Mouse (Mus musculus) layer of hippocampus, adult 9-10 months (tissue): ENCODE data around the gene Exd1.
"Not testable (repeated sequence)": the region's sequence is repeated elsewhere in the genome, so short reads cannot be mapped to it uniquely, and the experiment has no call there.

Experiments used
- DNase-seq: peaks from one replicate; pipeline ENCODE4 v3.0.0; 2022; ENCODE audit warnings: low spot score

Gene Exd1

GRCm38 (mm10) chr2:119538802-119539201 is 8.6 kb downstream of the Exd1 start:
- DNase-seq: no peak

DNA sequence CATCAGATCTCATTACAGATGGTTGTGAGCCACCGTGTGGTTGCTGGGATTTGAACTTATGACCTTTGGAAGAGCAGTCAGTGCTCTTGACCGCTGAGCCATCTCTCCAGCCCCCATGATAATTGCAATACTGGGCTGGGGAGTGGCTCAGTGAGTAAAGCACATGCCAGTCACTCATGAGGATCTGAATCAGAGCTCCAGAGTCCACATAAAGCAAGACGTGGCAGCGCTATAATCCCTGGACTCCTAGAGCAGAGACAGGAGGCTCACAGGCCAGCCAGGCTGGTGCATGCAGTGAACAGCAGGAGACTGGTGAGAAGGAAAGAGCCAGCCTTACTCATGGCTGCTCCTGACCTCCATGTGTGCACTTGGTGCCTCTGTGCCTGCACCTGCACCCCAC is 22.0 kb downstream of the Exd1 start:
- DNase-seq: no peak

- no peak for DNase-seq
These were observed 23.6 kb downstream of the Exd1 start for GRCm38 (mm10) chr2:119523836-119524235.

DNA sequence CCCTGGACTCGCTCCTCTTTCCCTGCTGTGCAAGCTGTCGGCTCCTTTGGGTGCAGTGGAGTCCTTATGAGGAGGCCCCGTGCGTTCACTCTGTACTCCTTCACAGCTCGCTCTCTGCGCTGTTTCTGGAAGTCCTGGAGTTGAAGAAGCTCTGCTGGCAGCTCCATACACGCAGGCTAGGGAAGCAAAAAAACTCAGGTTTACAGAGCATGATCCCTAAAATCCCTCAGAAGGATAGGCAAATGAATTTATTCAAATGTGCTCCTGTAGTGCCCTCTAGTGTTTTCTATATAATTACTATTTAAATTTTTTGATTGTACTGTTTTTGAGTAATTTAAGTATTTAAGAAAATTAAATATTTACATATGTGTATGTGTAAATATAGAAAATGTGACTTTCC is 26.9 kb downstream of the Exd1 start:
- no peak for DNase-seq

DNA sequence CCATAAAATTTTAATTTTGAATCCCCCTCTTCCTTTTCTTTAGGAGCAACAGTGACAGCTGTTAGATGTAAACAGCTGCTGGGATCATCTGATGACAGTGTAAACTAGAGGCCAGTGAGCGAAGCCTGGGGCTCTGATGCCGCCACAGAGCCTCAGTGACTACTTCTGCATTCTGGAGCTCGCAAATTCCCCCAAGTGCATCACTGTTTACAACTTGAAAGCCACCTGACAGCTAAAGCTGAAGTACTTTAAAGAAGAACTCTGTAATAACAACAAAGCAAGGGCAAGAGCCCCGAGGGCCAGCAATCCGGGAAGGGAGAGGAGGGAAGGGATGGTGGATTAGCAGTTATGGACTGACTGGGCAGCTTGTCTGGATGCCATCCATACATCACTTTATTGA is 30.6 kb downstream of the Exd1 start:
- no peak for DNase-seq

DNA sequence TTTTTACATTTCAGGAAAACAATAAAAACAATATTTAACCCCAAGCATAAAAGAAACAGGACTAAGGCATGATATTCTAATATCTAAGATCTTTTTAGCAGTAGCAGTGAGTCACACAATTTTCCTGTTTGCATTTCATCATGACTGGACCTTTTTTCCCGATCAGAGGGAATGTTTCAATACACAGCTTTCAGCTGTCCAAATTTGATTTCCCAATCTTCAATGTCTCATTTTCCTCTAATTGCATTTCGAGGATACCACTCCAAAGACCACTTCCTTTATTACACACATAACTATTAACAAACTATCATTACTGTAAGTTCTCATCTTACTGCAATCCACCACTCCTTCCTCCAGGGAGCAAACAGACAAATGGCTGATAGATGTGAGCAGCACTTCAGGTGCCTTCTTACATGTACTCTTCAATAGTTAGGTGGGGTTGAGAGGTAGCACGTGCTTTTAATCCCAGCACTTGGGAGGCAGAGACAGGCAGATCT is 33.4 kb downstream of the Exd1 start:
- DNase-seq: no peak

- no peak for DNase-seq
These were observed 35.1 kb downstream of the Exd1 start for GRCm38 (mm10) chr2:119512292-119512691.

- DNase-seq: no peak
These were observed 36.6 kb downstream of the Exd1 start for GRCm38 (mm10) chr2:119510856-119511255.

GRCm38 (mm10) chr2:119508518-119508917 is 38.9 kb downstream of the Exd1 start:
- DNase-seq: not testable (repeated sequence)

DNA sequence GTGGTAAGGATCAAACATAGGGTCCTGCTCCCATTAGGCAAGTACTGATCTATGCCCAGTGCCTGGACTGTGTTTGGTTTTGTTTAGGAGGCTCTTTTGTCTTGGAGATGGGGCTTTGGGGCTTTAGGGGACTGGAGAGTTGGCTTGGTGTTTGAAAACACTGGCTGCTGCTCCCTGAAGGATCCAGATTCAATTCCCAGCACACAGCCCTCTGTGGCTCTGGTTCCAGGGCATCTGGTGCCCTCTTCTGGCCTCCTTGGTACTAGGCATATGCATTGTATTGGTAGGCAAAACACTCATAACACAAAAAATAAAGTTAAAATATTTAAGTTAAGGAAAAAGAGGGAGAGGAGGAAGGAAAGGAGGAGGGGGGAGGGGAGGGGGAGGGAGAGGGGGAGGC is 40.3 kb downstream of the Exd1 start:
- DNase-seq: no peak

DNA sequence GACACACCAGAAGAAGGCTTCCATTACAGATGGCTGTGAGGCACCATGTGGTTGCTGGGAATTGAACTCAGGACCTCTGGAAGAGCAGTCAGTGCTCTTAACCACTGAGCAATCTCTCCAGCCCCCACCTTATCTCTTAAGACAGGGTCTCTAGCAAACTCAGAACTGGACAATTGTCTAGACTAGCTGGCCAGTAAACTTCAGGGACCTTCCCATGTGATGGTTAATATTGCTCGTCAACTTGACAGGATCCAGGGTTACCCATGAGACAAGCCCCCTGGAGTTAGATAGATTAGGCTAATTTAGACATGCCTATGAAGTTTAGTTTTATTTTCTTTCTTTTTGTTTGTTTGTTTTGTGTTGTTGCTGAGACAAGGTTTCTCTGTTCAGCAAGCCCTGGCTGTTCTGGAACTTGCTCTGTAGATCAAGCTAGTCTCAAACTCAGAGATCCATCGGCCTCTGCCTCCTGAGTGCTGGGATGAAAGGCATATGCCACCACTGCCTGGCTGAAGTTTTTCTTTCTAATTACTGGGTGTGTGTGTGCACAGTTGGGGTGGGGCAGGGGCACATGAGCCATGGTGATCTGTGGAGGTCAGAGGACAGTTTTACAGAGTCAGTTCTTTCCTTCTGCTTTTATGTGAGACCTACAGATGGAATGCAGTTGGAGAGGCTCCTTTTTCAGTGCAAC is 46.3 kb downstream of the Exd1 start:
- no peak for DNase-seq

DNA sequence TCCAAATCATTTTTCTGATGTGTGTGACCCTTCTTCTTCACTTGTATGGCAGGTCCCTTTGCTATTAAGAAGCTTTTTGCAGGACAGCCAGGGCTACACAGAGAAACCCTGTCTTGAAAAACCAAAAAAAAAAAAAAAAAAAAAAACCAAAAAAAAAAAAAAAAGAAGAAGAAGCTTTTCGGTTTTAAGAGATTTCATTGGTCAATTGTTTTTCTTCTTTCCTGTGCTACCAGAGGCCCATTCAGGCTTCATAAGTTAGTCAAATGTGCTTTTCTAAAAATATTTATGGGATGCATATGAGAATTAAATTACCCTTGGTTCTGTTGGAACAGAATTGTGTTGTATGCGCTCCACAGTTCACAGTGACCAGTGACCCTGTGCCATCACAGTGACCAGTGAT is 48.6 kb downstream of the Exd1 start:
- no peak for DNase-seq

- no peak for DNase-seq
These were observed 51.3 kb downstream of the Exd1 start for GRCm38 (mm10) chr2:119496082-119496481.

DNA sequence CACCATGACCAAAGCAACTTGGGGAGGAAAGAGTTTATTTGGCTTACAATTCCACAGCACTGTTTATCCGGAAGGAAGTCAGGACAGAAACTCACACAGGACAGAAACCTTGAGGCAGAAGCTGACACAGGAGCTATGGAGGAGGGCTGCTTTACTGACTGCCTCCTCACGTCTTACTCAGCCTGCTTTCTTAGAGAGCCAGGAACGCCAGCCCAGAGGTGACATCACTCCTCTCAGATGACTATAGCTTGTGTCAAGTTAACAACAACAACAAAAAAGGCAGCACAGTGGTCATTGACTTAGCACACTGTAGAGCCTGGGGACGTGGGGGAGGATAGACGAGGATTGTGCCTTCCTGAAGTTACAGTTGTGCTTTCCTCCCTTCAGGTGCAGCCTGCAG is 55.5 kb downstream of the Exd1 start:
- no peak for DNase-seq

DNA sequence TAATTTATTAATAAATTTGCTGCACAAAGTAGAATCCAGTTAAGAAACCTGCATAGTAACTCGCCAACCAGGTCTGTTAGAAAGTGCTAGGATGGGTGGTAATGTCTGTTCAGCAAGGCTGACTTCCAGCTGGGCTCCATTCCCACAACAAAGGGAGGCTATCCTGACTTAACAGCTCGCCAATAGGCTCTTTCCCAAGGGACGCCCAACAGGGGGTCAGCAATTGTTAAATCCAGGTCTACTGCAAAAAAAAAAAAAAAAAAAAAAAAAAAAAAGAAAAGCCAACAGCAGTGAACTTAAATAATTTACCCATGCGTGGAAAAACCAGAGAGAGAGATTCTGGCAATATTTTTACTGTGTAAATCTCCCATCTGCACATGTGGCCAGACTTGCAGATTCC is 60.9 kb downstream of the Exd1 start:
- no peak for DNase-seq

- no peak for DNase-seq
These were observed 65.1 kb downstream of the Exd1 start for GRCm38 (mm10) chr2:119482307-119482706.

GRCm38 (mm10) chr2:119478397-119478749 is 69.1 kb downstream of the Exd1 start:
- no peak for DNase-seq

DNA sequence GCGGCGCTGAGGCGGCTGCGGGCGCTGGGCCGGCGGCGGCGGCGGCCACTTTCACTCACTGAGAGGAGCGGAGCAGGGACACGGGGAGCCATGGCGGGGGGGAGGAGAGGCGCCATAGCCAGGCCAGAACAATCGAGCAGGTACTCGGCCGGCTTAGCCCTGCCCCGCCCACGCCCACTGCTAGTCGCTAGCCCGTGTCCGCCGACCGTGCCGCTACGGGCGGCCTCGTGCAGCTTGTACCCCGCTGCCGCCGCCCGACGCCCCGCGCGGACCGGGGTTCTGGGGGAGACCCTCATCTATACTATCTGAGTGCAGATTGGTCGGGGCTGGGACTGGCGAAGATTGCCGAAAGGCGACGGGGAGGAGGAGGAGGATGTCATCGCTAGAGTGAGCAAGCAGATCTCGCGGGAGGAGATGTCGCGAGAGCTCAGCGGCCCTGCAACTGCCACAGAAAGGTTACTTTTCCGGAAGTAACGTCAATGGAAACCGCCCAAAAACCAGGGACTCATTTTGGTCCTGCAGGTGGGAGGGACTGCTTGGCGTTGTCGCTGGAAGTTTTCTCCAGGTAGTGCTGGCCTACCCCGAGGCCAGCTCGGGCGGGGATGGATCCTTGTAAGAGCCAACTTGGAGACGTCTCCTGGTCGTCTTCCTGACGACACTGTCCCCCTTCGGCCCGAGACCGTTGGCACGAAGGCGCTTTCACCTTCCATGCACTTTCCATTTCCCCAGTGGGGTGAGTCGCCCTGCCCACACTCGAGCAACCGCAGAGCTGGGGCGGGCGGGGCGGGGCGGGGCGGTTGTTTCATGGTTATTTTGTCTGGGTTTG is 69.6 kb downstream of the Exd1 start, which contains the start of gene Ino80:
Gene Ino80 (minus strand): TSS at position 117 of the 826 bp plus-strand sequence.
- peak; percentile 97 for DNase-seq

- peak; percentile 6 for DNase-seq
These were observed 70.6 kb downstream of the Exd1 start for GRCm38 (mm10) chr2:119476621-119477391.

DNA sequence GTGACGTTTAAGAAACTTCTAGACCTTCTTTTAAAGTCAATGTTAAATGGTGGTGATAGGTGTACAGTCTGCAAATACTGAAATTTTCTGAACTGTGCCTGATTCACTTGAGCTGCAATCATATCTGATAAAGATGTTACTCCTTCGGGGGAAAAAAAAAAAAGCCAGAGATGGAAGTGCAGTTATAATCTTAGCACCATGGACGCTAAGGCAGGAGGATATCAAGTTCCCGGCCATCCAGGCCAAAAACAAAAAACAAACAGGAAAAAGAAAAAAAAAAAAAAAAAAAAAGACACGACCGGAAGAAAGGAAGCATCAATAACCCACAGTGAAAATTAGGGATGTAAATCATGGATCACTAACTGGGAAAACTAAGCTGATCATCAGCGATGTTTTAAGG is 71.3 kb downstream of the Exd1 start:
- DNase-seq: no peak
